29 mouse cellular contexts compared by ENCODE assay signal in the genomic region with DNA sequence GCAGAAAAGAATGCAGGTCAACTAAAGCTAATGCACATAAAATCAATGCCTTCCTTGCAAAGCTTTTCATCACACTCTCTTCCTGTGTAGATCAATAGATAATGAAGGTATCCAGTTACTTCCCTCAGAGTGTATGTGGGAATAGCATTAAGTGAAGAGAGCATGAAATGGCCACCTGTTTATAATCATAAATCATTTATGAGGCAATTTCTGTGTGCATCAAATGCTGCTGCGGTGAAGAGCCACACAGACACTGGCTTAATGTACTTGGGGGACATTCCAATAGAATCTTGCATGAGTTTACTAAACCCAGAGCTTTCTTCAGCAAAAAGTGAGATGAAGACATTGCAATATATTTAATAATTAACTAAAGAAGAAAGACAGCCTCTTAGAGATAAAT. TPM values are rescaled to one million over a fixed set of nuclear protein-coding genes. Genes with fewer than 3 reads are reported as not detected.
DNase-seq lines count a peak whose midpoint lies in the region; ATAC-seq and TF ChIP-seq lines count a peak whose summit lies in the region.
"Had no signal": no experiment of that assay in that cellular context is flagged by ENCODE, and none has a peak within 500 bp of the region (broad histone marks: within the 10 kb centered on the region; RNA-seq: fewer than 3 reads in every experiment).

No protein-coding gene starts in this region.

- no peak overlapping the region for H3K4me3 ChIP-seq in embryonic facial prominence, embryonic 11.5 days (ENCODE audit: low read depth, low read length)
- H3K4me3 ChIP-seq in embryonic facial prominence, embryonic 10.5 days: no peak overlapping the region
- H3K4me3 ChIP-seq in C2C12 (ENCODE audit: insufficient read depth, poor library complexity, severe bottlenecking): no peak overlapping the region
- H3K4me3 ChIP-seq: embryonic facial prominence, embryonic 13.5 days; forebrain, embryonic 10.5 days; forebrain, embryonic 13.5 days; heart, adult 2 months; heart, embryonic 10.5 days; heart, embryonic 13.5 days had no signal

- no peaks in the 10 kb centered on the region for H3K4me1 ChIP-seq in embryonic facial prominence, embryonic 11.5 days (ENCODE audit: control insufficient read depth, insufficient read depth, low read length)
- no peaks in the 10 kb centered on the region for H3K4me1 ChIP-seq in embryonic facial prominence, embryonic 10.5 days
- H3K4me1 ChIP-seq: embryonic facial prominence, embryonic 13.5 days; forebrain, embryonic 10.5 days; forebrain, embryonic 13.5 days; heart, embryonic 10.5 days; heart, embryonic 13.5 days had no signal

- H3K4me2 ChIP-seq in embryonic facial prominence, embryonic 11.5 days (ENCODE audit: low read depth, low read length): no peak overlapping the region
- H3K4me2 ChIP-seq: embryonic facial prominence, embryonic 13.5 days; forebrain, embryonic 13.5 days; heart, embryonic 13.5 days; hindbrain, embryonic 14.5 days had no signal

- no peak for ATAC-seq in embryonic facial prominence, embryonic 11.5 days (replicated peaks; ENCODE audit: insufficient number of reproducible peaks, low FRiP score, low TSS enrichment, low read depth)
- ATAC-seq: forebrain, embryonic 13.5 days; forebrain, embryonic 16.5 days; hindbrain, postnatal 0 days; inflammation-experienced regulatory T-cells, adult 6 months; Patski had no signal

- DNase-seq in embryonic facial prominence, embryonic 11.5 days (ENCODE audit: low spot score): peak; percentile 4
- no peak for DNase-seq in embryonic facial prominence, embryonic 10.5 days (ENCODE audit: low spot score)
- DNase-seq in mesoderm, embryonic 11.5 days (ENCODE audit: low read depth, low spot score): peak; percentile 11
- peak; percentile 16 for DNase-seq in retina, postnatal 1 day
- no peak for DNase-seq in cerebellum, adult 9-11 months
- DNase-seq in kidney, adult 8-10 months: no peak
- DNase-seq: adrenal gland, postnatal 10 days; adrenal gland, postnatal 36 days; cerebellum, adult 11 months; cerebellum, adult 2 months; cerebellum, postnatal 10 days; cerebellum, postnatal 36 days; gastrocnemius, postnatal 25 days; heart, adult 2 months; heart, postnatal 14 days; heart, postnatal 4 days had no signal

- H3K27me3 ChIP-seq in embryonic facial prominence, embryonic 11.5 days (ENCODE audit: control insufficient read depth, insufficient read depth, low read length): no peaks in the 10 kb centered on the region
- H3K27me3 ChIP-seq in embryonic facial prominence, embryonic 10.5 days (replicated peaks; ENCODE audit: low read depth, poor library complexity, severe bottlenecking): no peaks in the 10 kb centered on the region
- no peaks in the 10 kb centered on the region for H3K27me3 ChIP-seq in C2C12 (ENCODE audit: control insufficient read depth, insufficient read depth, insufficient read length)
- H3K27me3 ChIP-seq: CH12.LX; embryonic facial prominence, embryonic 13.5 days; forebrain, embryonic 13.5 days; heart, embryonic 13.5 days had no signal

- no peak for TF ChIP-seq CTCF in C2C12 (IDR thresholded peaks at IDR 0.05; ENCODE audit: control insufficient read depth, insufficient read depth, insufficient read length)

- no peaks in the 10 kb centered on the region for H3K9me3 ChIP-seq in embryonic facial prominence, embryonic 11.5 days (replicated peaks; ENCODE audit: control insufficient read depth, low read length)
- no peaks in the 10 kb centered on the region for H3K9me3 ChIP-seq in embryonic facial prominence, embryonic 10.5 days
- H3K9me3 ChIP-seq: embryonic facial prominence, embryonic 13.5 days; forebrain, embryonic 10.5 days; forebrain, embryonic 13.5 days; heart, embryonic 10.5 days; heart, embryonic 13.5 days had no signal

- H3K9ac ChIP-seq in embryonic facial prominence, embryonic 11.5 days (replicated peaks; ENCODE audit: low read length): no peak overlapping the region
- H3K9ac ChIP-seq: embryonic facial prominence, embryonic 13.5 days; forebrain, embryonic 13.5 days; heart, embryonic 13.5 days; hindbrain, embryonic 14.5 days had no signal

- no peaks in the 10 kb centered on the region for H3K36me3 ChIP-seq in embryonic facial prominence, embryonic 11.5 days (replicated peaks; ENCODE audit: control insufficient read depth, insufficient read depth, low read depth, low read length)
- no peaks in the 10 kb centered on the region for H3K36me3 ChIP-seq in embryonic facial prominence, embryonic 10.5 days (replicated peaks)
- H3K36me3 ChIP-seq in C2C12 (ENCODE audit: control insufficient read depth, insufficient read depth): no peaks in the 10 kb centered on the region
- H3K36me3 ChIP-seq: embryonic facial prominence, embryonic 13.5 days; forebrain, embryonic 10.5 days; G1E; heart, embryonic 10.5 days; heart, embryonic 13.5 days had no signal

- H3K79me3 ChIP-seq in C2C12 (ENCODE audit: low read depth): no peaks in the 10 kb centered on the region

- 47% methylated on average over 1 of the region's 1 CpGs for WGBS in embryonic facial prominence, embryonic 11.5 days
- 74% methylated on average over 1 of the region's 1 CpGs for WGBS in embryonic facial prominence, embryonic 10.5 days

- no peak overlapping the region for H3K27ac ChIP-seq in embryonic facial prominence, embryonic 11.5 days (replicated peaks; ENCODE audit: low read depth, low read length)
- no peak overlapping the region for H3K27ac ChIP-seq in embryonic facial prominence, embryonic 10.5 days (replicated peaks)
- H3K27ac ChIP-seq: embryonic facial prominence, embryonic 13.5 days; forebrain, embryonic 10.5 days; forebrain, embryonic 13.5 days; heart, adult 2 months; heart, embryonic 10.5 days; heart, embryonic 13.5 days; hindbrain, embryonic 14.5 days; hindbrain, postnatal 0 days had no signal

- no peak overlapping the region for H3ac ChIP-seq in C2C12 (ENCODE audit: control insufficient read depth, insufficient read length, low read depth)

- no peaks in the 10 kb centered on the region for H3K79me2 ChIP-seq in C2C12 (ENCODE audit: control insufficient read depth, insufficient read depth)

TF ChIP-seq in C2C12, 6 proteins besides CTCF, POLR2A, EP300 and RAD21:
- TF ChIP-seq CEBPB (IDR thresholded peaks at IDR 0.05; ENCODE audit: low read depth) (peak; percentile 7), MYOD1 (IDR thresholded peaks at IDR 0.05; ENCODE audit: control insufficient read depth, insufficient read length, low read depth) (peak; percentile 67), USF1 (IDR thresholded peaks at IDR 0.05; ENCODE audit: low read depth) (no peak), FOSL1 (IDR thresholded peaks at IDR 0.05; ENCODE audit: insufficient read depth, low read length, poor library complexity, severe bottlenecking) (no peak), MAX (IDR thresholded peaks at IDR 0.05) (no peak), MYOG (IDR thresholded peaks at IDR 0.05; ENCODE audit: control insufficient read depth, extremely low read depth, insufficient read length) (no peak)

RNA-seq across cellular contexts. Expression of gene Scn9a, which starts 27.2 kb away (rescaled TPM):
- 3.5 and 4.7 TPM in 2 replicates for polyA plus RNA-seq in embryonic facial prominence, embryonic 11.5 days (2014; fragmentation: Nextera tagmentation; extraction: Ambion mirVana)
- polyA plus RNA-seq in embryonic facial prominence, embryonic 10.5 days (2016; fragmentation: Nextera tagmentation; extraction: Ambion mirVana): 1.2 and 2.7 TPM in 2 replicates
- 0.29 TPM for polyA plus RNA-seq in C2C12 (2012; fragmentation: generic; extraction: Trizol)
- polyA plus RNA-seq: G1E; heart, adult 2 months; inflammation-experienced regulatory T-cells, adult 6 months; Patski had no signal

Comparison
In these comparisons a context has a peak if more than half of its experiments do, and no peak if none do; other contexts are left out.
1. DNase-seq: peak in embryonic facial prominence, embryonic 11.5 days (single experiment), mesoderm, embryonic 11.5 days (single experiment) and retina, postnatal 1 day (single experiment); none in embryonic facial prominence, embryonic 10.5 days (single experiment), cerebellum, adult 9-11 months (single experiment) and kidney, adult 8-10 months (0 of 2).